Mouse (Mus musculus) midbrain, postnatal 0 days (tissue): ENCODE measurements around the gene Prkd2. TPM values are rescaled to one million over a fixed set of nuclear protein-coding genes. Genes with fewer than 3 reads are reported as not detected.

Source experiments
- ATAC-seq: fragments of 200-750 bp; cut with Nextera tagmentation; 2 replicates; pipeline ENCODE4 v1.8.0; 2017; ENCODE audit warnings: moderate number of reproducible peaks, mild to moderate bottlenecking, moderate TSS enrichment, moderate library complexity; ENCODE audit not compliant: low FRiP score
- DNase-seq: peaks from one replicate; pipeline ENCODE4 v3.0.0-alpha.2; 2015; ENCODE audit warnings: low spot score
- H3K27ac ChIP-seq: fragments of 300-500 bp; sonication (generic); 2 replicates; pipeline ENCODE4 v1.5.1; 2014; ENCODE audit warnings: low read depth, mild to moderate bottlenecking, low read length, mixed read lengths
- H3K27me3 ChIP-seq: fragments of 300-500 bp; sonication (generic); 2 replicates; pipeline ENCODE4 v1.6.1; 2014; ENCODE audit warnings: low read length, control low read depth, mixed read lengths; ENCODE audit not compliant: insufficient read depth
- H3K36me3 ChIP-seq: fragments of 300-500 bp; sonication (generic); 2 replicates; pipeline ENCODE4 v1.6.1; 2014; ENCODE audit warnings: low read length, control low read depth, mixed read lengths; ENCODE audit not compliant: insufficient read depth
- H3K4me1 ChIP-seq: fragments of 300-500 bp; sonication (generic); 2 replicates; pipeline ENCODE4 v1.6.1; 2014; ENCODE audit warnings: mild to moderate bottlenecking, control low read depth, antibody characterized with exemption, low read length, mixed read lengths; ENCODE audit not compliant: insufficient read depth
- H3K4me2 ChIP-seq: fragments of 300-500 bp; sonication (generic); 2 replicates; pipeline ENCODE4 v1.6.1; 2014; ENCODE audit warnings: low read depth, mild to moderate bottlenecking, low read length, mixed read lengths; ENCODE audit not compliant: poor library complexity, severe bottlenecking
- H3K4me3 ChIP-seq: fragments of 300-500 bp; sonication (generic); 2 replicates; pipeline ENCODE4 v1.5.1; 2014; ENCODE audit warnings: low read depth, mild to moderate bottlenecking, low read length, moderate library complexity
- H3K9ac ChIP-seq: fragments of 300-500 bp; sonication (generic); replicated peaks from 2 replicates; pipeline ENCODE4 v1.6.1; 2014; ENCODE audit warnings: mild to moderate bottlenecking, low read length, moderate library complexity, mixed read lengths; ENCODE audit not compliant: poor library complexity, severe bottlenecking
- H3K9me3 ChIP-seq: fragments of 300-500 bp; sonication (generic); 2 replicates; pipeline ENCODE4 v1.6.1; 2016; ENCODE audit warnings: low read length, control low read depth
- CTCF ChIP-seq: IDR thresholded peaks from 2 replicates; pipeline ENCODE4 v1.5.1; 2016; ENCODE audit warnings: antibody characterized with exemption, mild to moderate bottlenecking
- WGBS: fragments of 180-500 bp; shearing (Covaris S2); extraction: QIAGEN DNeasy Blood & Tissue Kit; methylation state at CpG from one replicate; pipeline ENCODE4 v1.1.7; 2014; 5-methylcytosine and 5-hydroxymethylcytosine counted together
- polyA plus RNA-seq: library from polyadenylated mRNA; unstranded; fragments of >200 nt; fragmentation: Nextera tagmentation; extraction: Ambion mirVana; gene quantifications from 2 replicates; pipeline ENCODE4 v1.2.1, GENCODE M21; 2015
- total RNA-seq: library from RNA; depleted of rRNA; stranded (reverse); fragments of >200 nt; gene quantifications from 2 replicates; pipeline ENCODE4 v1.2.3, GENCODE M21; 2014

Gene Prkd2
- total and polyA plus RNA-seq, 2 experiments from 2014 or later: 3.2 to 3.9 TPM

DNA sequence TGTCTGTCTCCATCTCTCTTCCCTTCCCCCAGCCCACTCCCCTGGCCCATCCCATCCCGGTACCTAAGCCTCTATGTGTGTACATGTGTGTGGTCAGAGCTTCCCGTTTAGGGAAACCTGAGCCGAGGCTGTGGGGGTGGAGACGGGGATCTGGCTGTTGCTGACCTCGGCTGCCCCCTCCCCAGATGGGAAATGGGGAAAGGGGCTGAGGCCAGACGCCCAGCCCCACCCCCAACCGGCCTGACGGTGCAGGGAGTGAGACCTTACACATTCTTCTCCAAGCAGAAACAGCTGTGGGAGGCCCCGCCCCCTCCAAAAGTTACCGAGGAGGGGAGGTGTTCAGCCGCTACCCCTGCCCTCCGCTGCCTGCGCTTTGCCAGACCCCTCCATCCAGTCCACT is 33.9 kb downstream of the Prkd2 start:
- ATAC-seq: no peak
- Histone ChIP-seq H3K4me1 (peaks cover 4% of the 10 kb centered on the region; the same call in 1 of the 2 replicates), H3K36me3 (0 out of 2 replicates have a peak, but pooled peaks cover 3% of the 10 kb centered on the region), H3K9ac (peak overlapping the region; percentile 95), H3K4me2 (peak overlapping the region; percentile 60), H3K27me3 (no peaks in the 10 kb centered on the region), H3K27ac (no peak overlapping the region), H3K9me3 (no peaks in the 10 kb centered on the region), H3K4me3 (peak overlapping the region; percentile 85)
- WGBS: 7% methylated on average over 12 of the region's 13 CpGs
- no peak for DNase-seq
- no peak for TF ChIP-seq CTCF

DNA sequence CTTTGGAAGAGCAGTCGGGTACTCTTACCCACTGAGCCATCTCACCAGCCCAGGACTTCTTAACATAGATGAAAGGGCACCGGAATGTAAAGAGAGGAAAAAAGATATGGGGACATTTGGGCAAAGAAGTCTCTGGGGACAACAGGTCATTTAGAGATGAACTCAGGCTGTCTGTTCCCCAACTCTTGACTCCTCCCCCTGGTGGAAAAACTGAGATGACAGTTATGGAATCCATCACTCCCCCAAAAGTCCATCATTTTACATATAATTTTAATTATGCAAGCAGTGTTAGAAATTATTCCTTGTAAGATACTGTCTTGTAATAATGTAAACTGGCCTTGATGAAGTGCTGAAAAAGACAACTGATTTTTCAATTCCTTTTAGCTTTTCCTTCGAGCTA is 35.0 kb downstream of the Prkd2 start:
- H3K9me3 ChIP-seq: no peaks in the 10 kb centered on the region
- TF ChIP-seq CTCF: peak; percentile 40
- no peak overlapping the region for H3K9ac ChIP-seq
- 86% methylated on average over 3 of the region's 3 CpGs for WGBS
- H3K27me3 ChIP-seq: no peaks in the 10 kb centered on the region
- H3K36me3 ChIP-seq: 0 out of 2 replicates have a peak, but pooled peaks cover 3% of the 10 kb centered on the region
- H3K4me2 ChIP-seq: no peak overlapping the region
- DNase-seq (no peak), ATAC-seq (no peak)
- no peak overlapping the region for H3K27ac ChIP-seq
- no peak overlapping the region for H3K4me3 ChIP-seq
- peaks cover 4% of the 10 kb centered on the region; the same call in 1 of the 2 replicates for H3K4me1 ChIP-seq

DNA sequence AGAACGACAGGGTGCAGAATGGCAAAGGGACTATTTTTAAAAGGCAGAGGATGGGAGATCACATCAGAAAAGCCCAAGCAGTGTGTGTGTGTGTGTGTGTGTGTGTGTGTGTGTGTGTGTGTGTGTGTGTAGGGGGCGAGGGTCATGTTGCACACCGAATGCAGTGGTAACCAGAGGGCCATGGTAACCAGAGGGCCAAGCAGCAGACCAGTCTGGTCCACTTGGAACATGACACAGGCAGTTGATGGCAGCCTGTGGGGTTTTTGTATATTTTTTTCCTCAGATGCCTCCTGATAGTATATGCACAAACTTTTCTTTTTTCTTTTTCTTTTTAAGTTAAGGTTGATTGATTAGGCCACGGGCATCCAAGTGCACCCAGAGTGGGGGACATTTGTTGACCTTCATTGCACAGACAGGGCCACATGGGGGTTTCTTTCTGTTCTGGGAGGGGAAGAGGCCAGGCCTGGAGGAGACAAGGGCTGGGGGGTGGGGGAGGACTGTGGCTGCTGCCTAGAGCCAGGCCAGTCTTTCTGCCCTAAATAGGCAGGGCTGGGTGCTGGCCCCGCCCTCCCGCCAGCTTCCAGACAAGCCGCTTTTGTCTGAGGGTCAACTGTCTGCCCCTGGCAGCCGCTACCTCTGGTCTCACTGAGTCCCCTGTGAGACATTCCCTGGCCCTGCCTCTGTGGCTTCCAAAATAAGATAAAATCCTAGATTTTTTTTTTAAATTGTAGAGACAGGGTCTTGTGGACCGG is 37.3 kb downstream of the Prkd2 start:
- peak; percentile 44 for DNase-seq
- no peak for TF ChIP-seq CTCF
- Histone ChIP-seq H3K36me3 (peaks cover 6% of the 10 kb centered on the region; the same call in 1 of the 2 replicates), H3K27me3 (no peaks in the 10 kb centered on the region), H3K4me2 (no peak overlapping the region), H3K4me3 (no peak overlapping the region), H3K4me1 (peaks cover 4% of the 10 kb centered on the region; the same call in 1 of the 2 replicates), H3K27ac (no peak overlapping the region), H3K9me3 (no peaks in the 10 kb centered on the region), H3K9ac (no peak overlapping the region)
- no peak for ATAC-seq
- 31% methylated on average over 9 of the region's 9 CpGs for WGBS

DNA sequence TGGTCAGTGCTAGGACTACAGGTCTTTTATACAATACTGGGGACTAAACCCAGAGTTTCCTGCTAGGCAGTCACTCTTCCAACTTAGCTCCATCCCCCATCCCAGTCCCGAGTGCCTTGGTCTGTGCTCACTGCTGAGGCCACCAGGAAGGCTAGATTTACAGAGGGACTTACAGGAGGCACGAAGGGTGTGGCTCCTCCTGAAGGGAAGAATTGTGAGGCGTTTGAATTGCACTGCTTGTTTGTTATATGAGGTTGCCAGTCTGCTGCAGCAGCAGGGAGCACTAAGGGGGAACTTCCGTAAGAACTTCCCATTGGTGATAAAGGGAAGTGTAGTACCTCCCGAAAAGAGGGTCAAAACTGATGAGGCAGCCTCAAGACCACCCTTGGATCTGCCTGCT is 37.9 kb downstream of the Prkd2 start:
- no peaks in the 10 kb centered on the region for H3K9me3 ChIP-seq
- H3K9ac ChIP-seq: no peak overlapping the region
- H3K27ac ChIP-seq: no peak overlapping the region
- no peak for ATAC-seq
- DNase-seq: no peak
- H3K4me1 ChIP-seq: peaks cover 4% of the 10 kb centered on the region; the same call in 1 of the 2 replicates
- H3K36me3 ChIP-seq: peaks cover 13% of the 10 kb centered on the region
- TF ChIP-seq CTCF: no peak
- H3K4me3 ChIP-seq: no peak overlapping the region
- WGBS: 28% methylated on average over 5 of the region's 5 CpGs
- H3K4me2 ChIP-seq: no peak overlapping the region
- H3K27me3 ChIP-seq: no peaks in the 10 kb centered on the region

DNA sequence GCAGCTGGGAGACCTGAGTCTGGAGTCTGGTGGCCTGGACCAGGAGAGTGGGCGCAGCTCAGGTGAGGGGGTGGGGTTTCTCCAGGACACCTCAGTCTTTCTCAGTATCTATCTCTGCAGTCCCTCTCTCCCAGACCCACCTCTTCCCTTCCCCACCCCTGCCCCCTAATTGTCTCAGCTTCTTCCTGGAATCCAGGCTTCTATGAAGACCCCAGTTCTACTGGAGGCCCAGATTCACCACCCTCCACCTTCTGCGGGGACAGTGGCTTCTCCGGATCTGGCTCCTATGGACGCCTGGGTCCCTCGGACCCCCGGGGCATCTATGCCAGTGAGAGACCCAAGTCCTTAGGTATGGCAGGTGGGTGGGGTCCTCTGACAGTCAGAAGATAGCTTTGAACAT is 40.5 kb downstream of the Prkd2 start:
- H3K4me2 ChIP-seq: no peak overlapping the region
- ATAC-seq: no peak
- 94% methylated on average over 6 of the region's 6 CpGs for WGBS
- H3K9ac ChIP-seq: no peak overlapping the region
- no peak overlapping the region for H3K27ac ChIP-seq
- no peaks in the 10 kb centered on the region for H3K4me1 ChIP-seq
- no peak overlapping the region for H3K4me3 ChIP-seq
- DNase-seq: no peak
- H3K36me3 ChIP-seq: peaks cover 25% of the 10 kb centered on the region
- H3K27me3 ChIP-seq: no peaks in the 10 kb centered on the region
- TF ChIP-seq CTCF: no peak
- H3K9me3 ChIP-seq: no peaks in the 10 kb centered on the region

DNA sequence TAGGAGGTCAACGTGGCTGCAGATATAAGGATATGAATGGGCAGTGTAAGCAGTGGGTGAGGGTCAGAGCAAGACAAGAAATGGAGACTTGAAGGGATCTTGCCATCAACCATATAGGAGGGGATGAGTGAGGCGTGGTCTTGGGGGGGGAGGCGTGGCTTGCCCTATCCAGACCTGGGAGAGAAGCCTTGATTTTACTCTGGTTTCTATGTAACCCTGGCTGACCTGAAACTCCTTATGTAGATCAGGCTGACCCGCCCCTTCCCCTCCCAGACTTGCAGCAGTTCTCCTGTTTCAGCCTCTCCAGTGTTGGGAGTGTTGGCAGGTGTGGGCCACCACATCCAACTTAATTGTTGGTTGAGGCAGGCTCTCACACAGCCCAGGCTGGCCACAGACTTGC is 41.6 kb downstream of the Prkd2 start:
- ATAC-seq (no peak), DNase-seq (no peak)
- Histone ChIP-seq H3K9me3 (no peaks in the 10 kb centered on the region), H3K4me1 (no peaks in the 10 kb centered on the region), H3K36me3 (peaks cover 22% of the 10 kb centered on the region), H3K27ac (no peak overlapping the region), H3K27me3 (0 out of 2 replicates have a peak, but pooled peaks cover 3% of the 10 kb centered on the region), H3K9ac (no peak overlapping the region), H3K4me2 (no peak overlapping the region), H3K4me3 (no peak overlapping the region)
- 75% methylated on average over 4 of the region's 4 CpGs for WGBS
- no peak for TF ChIP-seq CTCF
